Mouse (Mus musculus): ENCODE data around the gene BC067074. TPM values are rescaled to one million over a fixed set of nuclear protein-coding genes. Genes with fewer than 3 reads are reported as not detected.

BC067074 gene
- total RNA-seq, 2 experiments from 2014 or later, result 1.2 to 2.4 TPM

DNA sequence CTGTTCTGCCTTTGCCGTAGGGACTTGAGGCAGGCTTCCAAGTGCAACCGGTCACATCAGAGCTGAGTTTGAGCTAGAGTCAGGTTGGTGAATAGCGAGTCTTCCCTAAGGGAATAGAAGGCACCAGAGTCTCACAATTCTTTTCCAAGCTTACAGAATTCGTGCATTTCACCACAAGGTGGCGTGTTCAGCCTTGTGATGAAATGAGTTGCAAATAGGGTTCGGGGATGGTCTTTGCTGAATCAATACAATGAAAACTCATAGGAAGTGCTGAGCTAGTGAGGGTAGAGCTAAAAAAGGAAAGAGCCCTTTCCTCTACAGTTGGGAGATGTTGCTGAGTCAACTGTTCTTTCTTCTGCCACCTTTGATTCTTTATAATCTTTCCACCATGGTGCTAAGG, 29.0 kb downstream of the BC067074 start:
- peak; percentile 32 to 72 for DNase-seq (ENCODE audit: low spot score in 2 of 2)

DNA sequence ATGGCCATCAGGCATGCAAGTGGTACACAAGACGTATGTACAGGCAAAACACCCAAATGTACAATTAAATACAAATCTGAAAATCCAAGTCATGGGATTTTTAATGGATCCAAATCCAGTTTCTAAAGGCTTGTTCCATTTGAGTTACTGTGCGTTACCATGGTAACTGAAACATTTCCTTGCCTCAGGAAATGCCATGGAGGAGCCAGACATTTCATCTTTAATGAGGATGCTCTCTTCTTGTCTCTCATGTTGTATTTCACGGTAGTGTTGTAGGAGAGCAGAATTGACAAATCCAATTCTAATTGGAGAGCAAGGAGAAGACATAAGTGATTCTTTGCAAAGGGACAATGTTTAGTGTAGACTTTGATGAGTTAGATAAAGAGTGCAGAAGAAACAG, 31.3 kb downstream of the BC067074 start:
- DNase-seq (ENCODE audit: low spot score in 2 of 2), result no peak

GRCm38 (mm10) chr13:113325678-113326077, 32.7 kb downstream of the BC067074 start:
- DNase-seq (ENCODE audit: low spot score in 2 of 2), result no peak

DNA sequence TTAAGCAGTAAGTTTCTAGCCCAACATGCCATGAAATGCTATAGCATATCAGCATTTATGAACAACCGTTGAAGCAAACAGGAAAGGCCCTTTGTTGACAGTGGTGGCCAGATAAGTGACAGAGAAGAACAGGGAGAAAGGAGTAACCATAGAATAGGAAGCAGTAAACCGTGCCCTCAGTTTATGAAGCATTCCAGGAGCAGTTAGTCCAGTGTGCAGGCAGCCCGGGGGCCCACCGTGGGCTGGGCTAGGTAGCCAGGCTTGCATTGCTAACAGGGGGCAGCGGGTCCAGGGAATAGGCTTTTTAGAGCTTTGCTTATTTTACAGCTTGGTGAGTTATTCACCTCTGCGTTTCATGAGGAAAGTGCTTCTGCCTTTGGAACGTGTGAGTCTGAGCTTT, 39.3 kb downstream of the BC067074 start:
- DNase-seq (ENCODE audit: low spot score in 2 of 2), result no peak

- DNase-seq (ENCODE audit: low spot score in 2 of 2), result no peak
Observed at GRCm38 (mm10) chr13:113333374-113333773, 40.4 kb downstream of the BC067074 start.

- peak in 1 of 2 experiments; percentile 52 for DNase-seq (ENCODE audit: low spot score in 2 of 2)
Observed at GRCm38 (mm10) chr13:113333931-113334330, 41.0 kb downstream of the BC067074 start.

GRCm38 (mm10) chr13:113334773-113335172, 41.8 kb downstream of the BC067074 start:
- no peak for DNase-seq (ENCODE audit: low spot score in 2 of 2)

DNA sequence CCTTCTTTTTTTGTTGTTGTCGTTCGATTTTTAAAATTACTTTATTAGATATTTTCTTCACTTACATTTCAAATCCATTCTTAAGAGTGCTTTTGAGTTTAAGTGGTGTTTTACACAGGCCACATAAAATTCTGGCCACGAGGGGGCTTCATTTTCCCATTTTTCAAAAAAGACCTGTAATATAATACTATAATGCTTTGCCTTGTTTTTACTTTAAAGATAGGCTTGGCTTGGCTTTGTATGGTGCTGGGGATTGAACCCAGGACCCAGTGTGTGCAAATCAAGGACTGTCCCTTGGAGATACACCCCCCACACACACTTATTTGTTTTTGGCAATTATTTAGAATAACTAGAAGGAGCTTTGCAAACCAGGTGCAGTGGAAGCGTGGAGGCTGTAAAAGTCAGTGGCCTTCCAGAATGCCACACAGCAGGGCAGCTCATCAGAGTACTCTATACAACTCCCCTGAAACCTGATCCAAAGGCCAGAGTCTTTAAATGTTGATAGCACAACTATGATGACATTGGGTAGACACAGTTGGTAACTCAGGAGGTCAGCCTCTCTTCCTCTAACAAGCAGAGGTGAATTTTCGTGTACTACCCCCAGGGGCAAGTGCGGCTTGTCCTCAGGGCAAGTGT, 44.4 kb downstream of the BC067074 start:
- DNase-seq (ENCODE audit: low spot score in 2 of 2), result peak; percentile 57 to 81

DNA sequence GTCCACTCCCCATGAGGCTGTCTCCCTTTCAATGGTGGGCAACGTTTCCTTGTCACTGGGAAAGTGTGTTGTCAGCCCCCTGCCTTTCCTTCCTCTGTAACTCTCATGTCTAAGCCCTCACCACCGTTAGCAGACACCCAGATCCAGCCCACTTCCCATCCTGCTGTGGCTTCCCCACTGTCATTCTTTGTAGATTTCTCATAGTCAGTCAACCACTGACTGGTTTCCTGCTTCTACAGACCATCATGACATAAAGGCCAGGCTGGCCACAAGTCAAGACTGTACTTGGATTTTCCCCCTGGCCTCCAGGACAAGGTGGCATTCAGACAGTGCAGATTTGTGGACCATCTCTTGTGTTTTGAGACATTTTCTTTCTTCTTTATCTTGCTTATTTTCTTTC, 47.7 kb downstream of the BC067074 start:
- DNase-seq (ENCODE audit: low spot score in 2 of 2), result no peak

- no peak for DNase-seq (ENCODE audit: low spot score in 2 of 2)
Observed at GRCm38 (mm10) chr13:113341161-113341560, 48.2 kb downstream of the BC067074 start.

- no peak for DNase-seq (ENCODE audit: low spot score in 2 of 2)
Observed at GRCm38 (mm10) chr13:113342355-113342919, 49.5 kb downstream of the BC067074 start.

- no peak for DNase-seq (ENCODE audit: low spot score in 2 of 2)
Observed at GRCm38 (mm10) chr13:113350743-113351430, 57.9 kb downstream of the BC067074 start.

- DNase-seq (ENCODE audit: low spot score in 2 of 2), result no peak
Observed at GRCm38 (mm10) chr13:113353546-113353945, 60.6 kb downstream of the BC067074 start.

DNA sequence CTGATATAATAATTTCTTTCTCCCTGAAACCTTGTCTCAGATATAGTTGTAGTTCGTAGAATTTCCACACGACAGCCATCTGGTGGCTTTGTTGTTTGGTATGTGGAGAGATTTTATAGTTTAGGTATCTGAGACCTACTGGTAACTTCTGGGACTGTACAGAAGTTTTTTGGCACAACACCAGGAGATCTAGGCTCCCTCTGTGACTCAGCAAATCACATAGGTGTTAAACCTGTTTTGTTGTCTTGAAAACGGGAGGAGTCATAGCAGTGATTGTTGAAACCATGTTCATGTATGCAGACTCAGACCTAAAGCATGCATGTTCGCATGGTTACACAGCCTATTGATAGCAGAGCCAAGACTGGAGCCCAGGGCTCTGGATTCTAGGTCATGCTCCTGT, 61.0 kb downstream of the BC067074 start:
- DNase-seq (ENCODE audit: low spot score in 2 of 2), result no peak

GRCm38 (mm10) chr13:113355022-113355421, 62.1 kb downstream of the BC067074 start:
- DNase-seq (ENCODE audit: low spot score in 2 of 2), result no peak

- no peak for DNase-seq (ENCODE audit: low spot score in 2 of 2)
Observed at GRCm38 (mm10) chr13:113357438-113358144, 64.6 kb downstream of the BC067074 start.

GRCm38 (mm10) chr13:113359676-113360075, 66.7 kb downstream of the BC067074 start:
- no peak for DNase-seq (ENCODE audit: low spot score in 2 of 2)

DNA sequence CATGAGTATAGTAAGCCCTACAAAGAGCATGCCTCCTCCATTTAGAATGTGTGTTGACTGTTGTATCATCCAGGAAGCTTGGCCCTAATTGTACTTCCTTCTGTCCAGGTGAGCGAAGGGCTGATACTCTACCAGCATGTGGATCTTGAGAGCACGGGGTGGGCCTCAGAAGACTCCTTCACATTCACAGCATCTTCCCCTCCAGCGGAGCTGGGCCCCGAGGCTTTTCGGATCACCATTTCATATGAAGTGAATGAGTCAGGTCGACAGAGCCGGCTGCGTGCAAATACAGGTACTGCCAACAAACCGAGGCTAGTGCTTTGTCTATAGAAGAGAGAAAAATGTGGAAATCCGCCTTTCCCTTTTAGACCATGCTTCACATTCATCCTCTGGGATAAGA, 73.0 kb downstream of the BC067074 start:
- no peak for DNase-seq (ENCODE audit: low spot score in 2 of 2)

- DNase-seq (ENCODE audit: low spot score in 2 of 2), result no peak
Observed at GRCm38 (mm10) chr13:113368931-113369579, 76.1 kb downstream of the BC067074 start.

DNA sequence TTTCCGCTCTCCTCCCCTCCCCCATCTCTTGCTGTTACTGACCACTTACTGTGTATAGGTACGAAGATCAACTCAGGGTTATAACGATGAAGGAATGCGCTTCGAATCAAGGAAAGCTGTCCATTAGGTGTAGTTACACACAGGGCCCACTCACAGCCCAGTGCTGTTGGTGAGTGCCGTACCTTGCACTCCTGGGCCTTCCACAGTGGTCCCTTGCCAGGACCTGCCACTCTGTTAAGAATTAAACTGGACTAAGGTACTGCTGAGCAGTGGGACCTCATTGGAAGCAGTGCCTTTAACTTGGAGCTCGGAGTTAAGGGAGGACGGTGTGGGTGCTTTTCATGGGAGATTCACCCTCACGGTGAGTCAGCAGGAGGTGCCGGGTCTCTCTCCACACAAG, 76.7 kb downstream of the BC067074 start:
- DNase-seq (ENCODE audit: low spot score in 2 of 2), result no peak

DNA sequence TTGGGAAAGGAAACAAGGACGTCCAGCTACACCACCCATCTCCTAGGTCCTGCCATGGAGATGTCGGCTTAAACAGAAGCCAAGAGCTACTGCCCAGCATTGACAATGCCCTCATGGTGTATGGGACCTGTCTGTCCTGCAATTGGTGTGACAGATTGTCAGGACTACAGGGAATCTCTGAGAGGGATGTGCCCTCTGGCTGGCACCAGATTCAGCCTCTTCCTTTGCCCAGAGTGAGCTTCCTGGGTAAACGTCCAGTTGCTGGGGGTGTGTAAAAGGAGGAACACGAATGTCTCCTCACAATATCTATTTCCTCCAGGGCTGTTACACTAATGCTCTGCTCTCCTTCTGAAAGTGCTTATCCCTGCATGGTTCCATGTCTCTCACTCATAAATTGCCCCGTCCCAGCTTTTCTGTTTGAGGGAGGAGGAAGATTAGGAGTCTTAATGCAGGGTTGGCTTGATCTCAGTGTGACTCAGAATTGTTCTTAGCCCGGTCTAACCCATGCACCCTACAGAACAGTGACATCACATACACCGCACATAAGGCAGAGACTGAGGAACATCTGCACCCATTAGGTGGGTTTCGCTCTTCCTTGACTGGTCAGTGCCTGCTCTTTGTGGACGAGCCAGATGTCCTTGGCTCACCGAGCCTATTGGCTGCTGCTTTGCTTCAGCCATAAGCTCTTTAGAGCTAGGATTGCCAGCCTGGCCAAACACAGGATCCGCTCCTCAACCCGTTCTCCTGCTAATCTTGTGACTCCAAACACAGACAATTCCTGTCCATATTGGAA, 80.5 kb downstream of the BC067074 start:
- DNase-seq (ENCODE audit: low spot score in 2 of 2), result no peak
